Mouse (Mus musculus) gonadal fat pad, adult 2 months (tissue): ENCODE measurements around the gene Lipm. TPM values are rescaled to one million over a fixed set of nuclear protein-coding genes. Genes with fewer than 3 reads are reported as not detected.

ENCODE experiments used
- DNase-seq: peaks from one replicate; pipeline ENCODE4 v3.0.0-alpha.2; 2012; ENCODE audit warnings: low read depth
- polyA plus RNA-seq: library from polyadenylated mRNA; depleted of rRNA; stranded (reverse); fragments of >200 nt; gene quantifications from 2 replicates; pipeline ENCODE4 v1.2.3, GENCODE M21; 2012; rRNA removed

Lipm gene
- polyA plus RNA-seq: not detected in 2 replicates

DNA sequence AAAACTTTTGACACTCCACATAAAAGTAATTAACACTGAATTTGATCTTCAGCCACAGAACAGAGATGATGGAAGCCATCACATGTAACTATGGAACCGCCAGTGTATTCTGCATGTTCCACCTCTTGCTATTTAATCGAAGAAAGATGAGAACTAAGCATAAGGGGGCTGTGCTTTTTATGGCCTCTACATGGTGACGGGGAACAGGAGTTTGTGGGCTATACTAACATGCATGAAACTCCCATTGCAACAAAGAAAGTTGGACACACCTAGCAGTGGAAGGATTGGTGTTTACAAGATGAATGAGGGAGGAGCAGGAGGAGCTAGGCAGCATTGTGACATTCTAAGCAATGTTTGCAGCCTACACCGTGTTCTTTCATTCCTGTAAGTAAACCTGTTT is at the start of gene Lipm:
Gene Lipm, plus strand, starts transcription at position 301 of the 400 bp plus-strand sequence.
- DNase-seq: no peak

DNA sequence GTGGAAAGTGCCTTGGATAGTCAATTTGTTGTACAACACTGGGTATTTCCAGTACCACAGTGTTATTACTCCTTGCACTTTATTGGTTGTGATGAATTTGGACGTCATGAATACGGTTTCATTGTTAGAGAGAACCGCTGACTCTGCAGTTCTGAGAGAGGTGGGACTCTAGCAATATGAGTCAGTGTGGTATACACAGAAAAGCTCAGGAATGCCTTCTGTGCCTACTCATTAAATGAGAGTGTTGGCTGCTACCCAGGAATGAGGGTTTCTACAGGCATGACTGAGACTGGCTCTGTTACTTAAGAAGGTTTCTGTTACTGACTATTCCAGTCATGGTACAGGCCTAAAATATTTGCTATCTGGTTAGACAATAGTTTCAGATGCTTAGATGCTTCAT is 49.2 kb upstream of the Lipm start:
- DNase-seq: no peak

GRCm38 (mm10) chr19:34063547-34063946 is 37.2 kb upstream of the Lipm start:
- DNase-seq: no peak

DNA sequence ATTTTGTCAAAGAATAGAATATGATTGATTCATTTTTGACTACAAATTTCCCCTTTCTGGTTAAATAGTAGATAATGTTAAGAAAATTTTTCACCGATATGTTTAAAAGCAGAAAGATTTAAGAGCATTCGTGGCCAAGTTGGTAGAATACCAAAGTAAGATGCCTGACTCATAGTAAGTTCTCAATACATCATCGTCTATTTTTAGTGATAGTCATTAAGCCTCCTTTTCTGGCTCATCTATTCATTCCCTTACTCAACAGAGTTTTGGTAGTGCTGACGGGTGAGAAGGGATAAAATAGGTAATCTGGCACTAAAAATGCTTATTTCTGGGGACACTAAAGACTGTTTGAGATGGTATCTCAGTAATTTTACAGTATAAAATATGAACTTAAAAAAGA is 36.7 kb upstream of the Lipm start:
- DNase-seq: no peak

GRCm38 (mm10) chr19:34066779-34067472 is 33.8 kb upstream of the Lipm start, which contains the start of gene Lipn:
Lipn (plus strand) TSS chr19:34067358.
- DNase-seq: no peak

DNA sequence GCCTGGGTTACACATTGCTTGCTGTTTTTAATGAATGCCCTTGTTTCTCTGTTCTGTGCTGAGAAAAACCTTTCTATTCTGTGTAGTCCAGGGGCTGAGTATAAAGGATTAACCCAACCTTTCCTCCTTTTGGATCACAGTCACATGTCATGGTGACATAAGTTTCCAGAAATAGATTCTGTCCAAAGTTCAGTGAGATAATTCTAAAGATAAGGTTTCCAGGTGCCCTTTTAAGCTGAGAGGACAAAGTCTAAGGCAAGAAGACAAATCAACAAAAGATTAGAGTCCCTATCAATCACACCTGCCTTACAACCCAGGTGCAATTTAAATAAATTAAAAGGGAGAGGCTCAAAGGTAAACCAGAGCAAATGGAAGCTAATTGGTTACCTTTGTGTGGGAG is 26.5 kb upstream of the Lipm start:
- no peak for DNase-seq

DNA sequence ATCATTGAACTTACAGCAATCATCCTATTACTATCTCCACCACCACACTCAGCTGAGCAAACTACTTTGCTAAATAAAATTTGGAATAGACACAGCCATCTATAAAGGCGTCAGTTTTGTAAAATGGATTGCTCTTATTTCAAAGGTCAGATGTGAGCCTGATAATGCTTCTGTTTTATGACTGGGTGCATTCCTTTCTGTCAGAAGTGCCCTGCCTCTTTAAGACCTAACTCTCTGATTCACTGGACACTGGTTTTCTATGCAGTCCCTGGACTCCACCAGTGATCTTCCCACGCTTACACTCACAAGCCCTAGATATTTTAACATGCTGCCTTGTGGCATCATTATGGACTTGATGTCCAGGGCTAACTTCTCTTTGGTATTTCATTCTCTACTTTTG is 22.6 kb upstream of the Lipm start:
- DNase-seq: no peak

DNA sequence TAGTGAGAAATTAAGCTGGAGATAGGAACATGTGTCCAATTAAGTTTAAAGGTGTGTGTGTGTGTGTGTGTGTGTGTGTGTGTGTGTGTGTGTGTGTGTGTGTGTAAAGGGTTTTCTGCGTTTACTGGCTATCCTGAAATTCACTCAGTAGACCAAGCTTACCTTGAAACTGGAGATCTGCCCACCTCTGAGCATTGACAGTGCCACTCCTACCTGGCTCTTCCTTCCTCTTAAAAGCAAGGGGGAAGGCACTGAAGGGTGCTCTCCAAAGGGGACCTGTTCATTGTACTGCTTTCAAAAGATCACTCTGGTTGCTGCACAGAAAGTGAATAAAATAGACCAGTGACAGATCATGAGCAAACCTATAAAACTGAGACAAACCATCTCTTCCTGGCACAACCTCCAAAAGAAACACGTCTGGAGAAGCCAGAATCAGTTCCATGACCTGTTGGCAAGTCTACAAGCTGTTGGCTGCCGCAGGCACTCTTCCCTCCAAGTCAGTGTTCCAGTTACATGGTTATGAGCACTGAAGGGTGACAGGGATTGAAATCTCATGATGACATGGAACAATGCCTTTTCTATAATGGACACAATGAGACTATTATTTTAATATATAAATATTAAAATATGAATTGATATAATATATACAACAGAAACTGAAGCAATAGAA is 11.6 kb upstream of the Lipm start:
- no peak for DNase-seq

DNA sequence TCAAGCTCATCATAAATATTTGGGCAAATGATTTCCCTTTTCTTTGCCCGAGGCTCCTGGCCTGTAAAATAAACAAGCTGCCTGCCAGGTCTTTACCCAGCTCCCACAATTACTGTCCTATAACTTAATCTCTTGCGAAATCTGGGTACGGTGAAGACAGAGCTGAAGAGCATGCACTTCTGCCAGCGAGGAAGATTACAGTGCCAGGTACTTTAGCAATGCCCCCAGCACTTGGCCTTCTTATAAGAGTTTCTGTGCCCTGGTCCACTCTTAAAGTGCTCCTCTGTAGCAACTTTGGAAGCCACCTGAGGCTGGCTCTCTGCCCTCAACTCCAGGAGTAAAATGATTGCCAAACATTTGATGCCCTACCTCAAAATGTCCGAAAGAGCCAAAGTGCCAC is 5.4 kb upstream of the Lipm start:
- DNase-seq: peak; percentile 99

GRCm38 (mm10) chr19:34096228-34096627 is 4.5 kb upstream of the Lipm start:
- DNase-seq: peak; percentile 93

DNA sequence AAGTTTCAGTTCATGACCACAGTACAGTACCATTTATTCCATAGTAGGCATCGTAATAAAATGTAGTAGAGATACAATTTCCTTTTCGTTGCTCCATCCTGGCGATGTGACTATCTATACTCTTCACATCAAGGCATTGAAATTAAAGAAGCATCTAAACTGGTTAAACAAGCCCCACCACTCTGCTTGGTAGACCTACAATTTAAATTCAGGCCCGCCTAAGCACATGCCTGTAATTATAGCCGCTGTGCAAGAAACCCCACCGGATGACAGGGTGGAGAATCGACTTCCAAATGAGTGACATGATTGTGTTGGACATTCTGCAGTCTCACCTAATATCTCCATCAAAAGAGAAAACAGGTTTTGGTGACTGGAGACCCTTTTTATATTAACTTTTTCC is 1.2 kb downstream of the Lipm start:
- DNase-seq: no peak

DNA sequence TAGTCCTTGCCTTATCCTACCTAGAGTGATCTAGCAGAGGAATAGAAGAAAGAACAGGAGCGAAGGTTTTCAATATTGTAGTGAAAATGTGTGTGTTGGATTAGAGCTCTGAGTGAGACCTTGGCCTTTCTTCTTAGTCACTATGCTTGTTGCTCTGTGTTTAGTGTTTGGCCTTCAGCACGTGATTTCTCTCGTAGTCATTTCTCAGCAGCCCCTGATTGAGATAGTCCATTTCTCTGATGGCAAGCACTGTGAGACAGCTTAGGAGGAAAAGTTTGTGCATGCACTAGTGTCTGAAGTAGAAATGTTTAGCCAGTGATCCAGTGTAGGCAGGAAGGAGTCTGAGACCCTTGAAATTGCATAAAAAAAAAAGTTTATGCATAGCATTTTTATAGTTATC is 4.1 kb downstream of the Lipm start:
- DNase-seq: no peak

DNA sequence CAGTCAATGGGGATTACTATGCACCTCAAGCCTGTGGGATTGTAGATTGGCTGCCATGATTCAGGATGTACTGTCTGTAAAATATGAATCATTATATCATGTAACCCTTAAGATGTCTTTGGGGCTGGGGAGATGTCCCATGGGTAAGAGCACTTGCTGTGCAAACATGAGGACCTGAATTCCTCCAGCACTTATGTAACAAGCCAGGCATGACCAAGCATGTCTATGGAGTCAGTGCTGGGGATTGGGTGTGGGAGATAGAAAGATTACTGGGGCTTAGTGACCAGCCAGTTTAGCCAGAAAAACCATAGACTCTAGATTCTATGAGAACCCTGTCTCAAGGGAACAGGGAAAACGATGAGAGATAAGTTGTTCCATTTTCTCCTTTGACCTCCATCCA is 18.4 kb downstream of the Lipm start:
- DNase-seq: peak; percentile 97

- DNase-seq: no peak
Measured at GRCm38 (mm10) chr19:34119653-34120052, 18.9 kb downstream of the Lipm start.

GRCm38 (mm10) chr19:34120107-34120731 is 19.5 kb downstream of the Lipm start:
- peak; percentile 80 for DNase-seq

- no peak for DNase-seq
Measured at GRCm38 (mm10) chr19:34138720-34139430, 38.1 kb downstream of the Lipm start.

DNA sequence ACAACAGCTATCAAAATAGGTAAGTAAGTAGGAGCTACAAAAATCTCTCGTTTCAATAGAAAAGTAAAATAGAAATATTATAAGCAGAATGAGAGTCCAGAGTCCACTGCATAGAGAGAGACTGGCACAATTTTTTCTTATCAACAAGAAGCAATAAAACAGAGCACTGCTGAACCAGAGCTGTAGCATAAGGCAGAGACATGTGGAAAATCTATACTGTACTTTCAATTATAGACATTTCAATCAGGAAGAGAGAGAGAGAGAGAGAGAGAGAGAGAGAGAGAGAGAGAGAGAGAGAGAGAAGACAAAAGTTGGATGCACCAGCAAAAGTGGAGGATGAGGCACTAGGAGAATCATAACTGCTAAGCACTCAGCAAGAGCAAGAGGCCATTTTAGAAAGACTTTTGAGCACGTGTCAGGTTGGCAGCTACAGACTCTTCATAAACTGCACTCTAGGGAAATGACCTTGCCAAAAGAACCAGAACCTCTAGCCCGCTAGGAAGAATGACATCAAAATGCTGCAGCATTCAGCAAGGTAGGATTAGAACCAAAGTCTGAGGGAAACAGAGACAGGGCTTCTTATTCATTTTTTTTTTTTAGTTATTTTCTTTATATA is 38.8 kb downstream of the Lipm start:
- DNase-seq: no peak

GRCm38 (mm10) chr19:34148421-34148820 is 47.7 kb downstream of the Lipm start:
- no peak for DNase-seq

- no peak for DNase-seq
Measured at GRCm38 (mm10) chr19:34151909-34152308, 51.2 kb downstream of the Lipm start.

GRCm38 (mm10) chr19:34153263-34154144 is 52.8 kb downstream of the Lipm start:
- no peak for DNase-seq

GRCm38 (mm10) chr19:34162693-34163092 is 62.0 kb downstream of the Lipm start:
- DNase-seq: no peak
